Mouse (Mus musculus): ENCODE results near the gene Szrd1.

DNA sequence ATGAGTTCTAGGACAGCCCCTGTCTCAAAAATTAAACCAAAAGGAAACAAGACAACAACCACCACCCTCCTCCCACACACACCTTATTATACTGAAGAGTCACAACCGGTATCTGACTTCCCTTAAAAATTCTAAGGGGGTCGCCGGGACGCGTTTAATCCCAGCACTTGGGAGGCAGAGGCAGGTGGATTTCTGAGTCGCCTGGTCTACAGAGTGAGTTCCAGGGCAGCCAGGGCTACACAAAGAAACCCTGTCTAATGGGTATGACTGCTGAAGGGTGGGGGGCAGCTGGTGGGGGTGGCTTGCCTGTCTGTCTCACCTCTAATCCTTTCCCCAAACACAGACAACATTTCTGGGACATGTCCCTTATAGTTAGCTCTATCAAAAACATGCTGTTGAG, 1.4 kb upstream of the Szrd1 start:
- TF ChIP-seq CTCF (IDR thresholded peaks at IDR 0.05; ENCODE audit: borderline replicate concordance, insufficient read depth, low read depth, low read length) (no peak), POLR2A (IDR thresholded peaks at IDR 0.05; ENCODE audit: borderline replicate concordance, insufficient read depth, low read length) (no peak)

Measured in cerebellum, adult 2 months (tissue).